34 mouse cellular contexts compared by ENCODE assay signal in genomic region chr9:118219696-118220095, GRCm38 (mm10).
"Had no signal": no experiment of that assay in that cellular context is flagged by ENCODE, and none has a peak within 500 bp of the region (broad histone marks: within the 10 kb centered on the region; RNA-seq: fewer than 3 reads in every experiment).

No protein-coding gene starts in this region.

- H3K4me1 ChIP-seq: heart, embryonic 12.5 days; heart, embryonic 13.5 days; heart, embryonic 15.5 days; hindbrain, embryonic 10.5 days; hindbrain, embryonic 12.5 days; hindbrain, embryonic 13.5 days; hindbrain, embryonic 15.5 days; intestine, embryonic 15.5 days; kidney, embryonic 15.5 days had no signal

- H3K9ac ChIP-seq: heart, embryonic 12.5 days; heart, embryonic 13.5 days; heart, embryonic 15.5 days; hindbrain, embryonic 12.5 days; hindbrain, embryonic 13.5 days; hindbrain, embryonic 14.5 days; hindbrain, embryonic 15.5 days; intestine, embryonic 15.5 days; kidney, embryonic 15.5 days had no signal

- H3K27ac ChIP-seq: heart, embryonic 13.5 days; heart, embryonic 15.5 days; hindbrain, embryonic 10.5 days; hindbrain, embryonic 12.5 days; hindbrain, embryonic 13.5 days; hindbrain, embryonic 14.5 days; hindbrain, embryonic 15.5 days; hindbrain, postnatal 0 days; intestine, embryonic 15.5 days; kidney, embryonic 15.5 days; kidney, postnatal 0 days; layer of hippocampus, adult 2 months; left cerebral cortex, adult 2 months had no signal

- H3K4me2 ChIP-seq: heart, embryonic 11.5 days; heart, embryonic 12.5 days; heart, embryonic 13.5 days; heart, embryonic 15.5 days; hindbrain, embryonic 12.5 days; hindbrain, embryonic 13.5 days; hindbrain, embryonic 14.5 days; hindbrain, embryonic 15.5 days; intestine, embryonic 15.5 days; kidney, embryonic 15.5 days had no signal

- H3K27me3 ChIP-seq: heart, embryonic 12.5 days; heart, embryonic 13.5 days; heart, embryonic 15.5 days; hindbrain, embryonic 12.5 days; hindbrain, embryonic 13.5 days; hindbrain, embryonic 15.5 days; intestine, embryonic 15.5 days; kidney, embryonic 15.5 days had no signal

- H3K9me3 ChIP-seq: heart, embryonic 15.5 days; hindbrain, embryonic 15.5 days; intestine, embryonic 15.5 days had no signal

- DNase-seq: heart, postnatal 10 days; heart, postnatal 14 days; heart, postnatal 36 days; heart, postnatal 4 days; kidney, adult 18-20 months; kidney, adult 2 months; kidney, adult 8-10 months; kidney, adult 9 months; kidney, postnatal 10 days; kidney, postnatal 14 days; kidney, postnatal 25 days; kidney, postnatal 36 days; kidney, postnatal 4 days; layer of hippocampus, adult 9-11 months; layer of hippocampus, postnatal 36 days had no signal

- H3K4me3 ChIP-seq: heart, embryonic 12.5 days; heart, embryonic 13.5 days; heart, embryonic 15.5 days; hindbrain, embryonic 10.5 days; hindbrain, embryonic 12.5 days; hindbrain, embryonic 13.5 days; hindbrain, embryonic 15.5 days; intestine, embryonic 15.5 days; kidney, embryonic 15.5 days; layer of hippocampus, adult 2 months; left cerebral cortex, adult 2 months had no signal

- ATAC-seq: hindbrain, embryonic 16.5 days; hindbrain, postnatal 0 days; inflammation-experienced regulatory T-cells, adult 6 months; intestine, embryonic 15.5 days; intestine, embryonic 16.5 days; intestine, postnatal 0 days had no signal

- H3K36me3 ChIP-seq: heart, embryonic 12.5 days; heart, embryonic 13.5 days; heart, embryonic 15.5 days; hindbrain, embryonic 10.5 days; hindbrain, embryonic 12.5 days; hindbrain, embryonic 13.5 days; hindbrain, embryonic 15.5 days; intestine, embryonic 15.5 days; kidney, embryonic 15.5 days had no signal
